Mouse (Mus musculus): ENCODE data around the gene Olfr279.

Gene Olfr279

GRCm38 (mm10) chr15:98546843-98547242 is 54.6 kb downstream of the Olfr279 start:
- DNase-seq (ENCODE audit: low read depth, low spot score), result no peak

All from forelimb bud, embryonic 11.5 days (tissue).